Mouse (Mus musculus) right cerebral cortex, adult 2 months (tissue): ENCODE data around the gene Ccdc141.

ENCODE experiments used
- DNase-seq, 2 experiments: peaks; one replicate each; pipeline ENCODE4 v3.0.0; 2021 to 2022; ENCODE audit warnings: low spot score in 2 of 2

Gene Ccdc141

DNA sequence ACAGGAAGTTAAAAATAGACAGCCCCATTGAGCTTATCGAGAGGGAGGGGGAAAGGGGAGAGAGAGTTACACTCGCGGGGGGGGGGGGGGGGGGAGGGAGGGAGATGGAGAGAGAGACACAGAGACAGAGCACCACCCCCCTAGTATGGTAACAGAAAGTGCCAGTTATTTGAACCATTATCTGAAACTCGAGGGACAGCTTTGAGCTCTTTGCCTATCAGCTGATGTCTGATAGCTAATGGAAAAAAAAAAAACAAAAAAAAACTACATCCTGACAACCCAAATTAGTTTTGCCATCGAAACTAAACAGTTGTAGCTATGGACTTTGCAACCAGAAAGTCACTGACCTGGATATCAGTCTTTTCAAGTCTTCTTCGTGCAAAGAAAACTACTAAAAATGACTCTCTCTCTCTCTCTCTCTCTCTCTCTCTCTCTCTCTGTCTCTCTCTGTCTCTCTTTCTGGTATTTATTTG lies at the start of gene Ccdc141:
Gene Ccdc141, minus strand, starts transcription at position 4 of the 473 bp plus-strand sequence.
- DNase-seq = no peak

DNA sequence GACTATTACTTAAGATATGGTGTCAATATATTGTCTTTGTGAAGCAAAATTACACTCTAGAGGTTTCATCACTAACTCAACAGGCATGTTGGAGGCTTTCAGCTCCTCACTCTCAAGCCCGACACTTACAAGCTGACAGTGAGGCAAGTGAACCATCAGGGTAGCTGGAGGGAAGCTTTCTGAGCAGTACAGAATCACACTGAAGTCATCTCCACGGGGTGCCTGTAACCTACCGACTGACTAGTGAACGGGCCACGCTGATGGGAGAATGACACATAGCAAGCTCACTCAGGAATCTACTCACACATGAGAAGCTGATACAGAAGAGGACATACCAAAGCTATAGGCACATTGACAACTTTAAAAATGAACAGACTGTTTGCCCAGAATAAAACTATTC lies 42.4 kb upstream of the Ccdc141 start:
- no peak for DNase-seq

GRCm38 (mm10) chr2:77206951-77207350 lies 36.5 kb upstream of the Ccdc141 start:
- peak in 1 of 2 experiments; percentile 31 for DNase-seq

GRCm38 (mm10) chr2:77203916-77204315 lies 33.5 kb upstream of the Ccdc141 start:
- no peak for DNase-seq

GRCm38 (mm10) chr2:77201900-77202299 lies 31.5 kb upstream of the Ccdc141 start:
- no peak for DNase-seq

DNA sequence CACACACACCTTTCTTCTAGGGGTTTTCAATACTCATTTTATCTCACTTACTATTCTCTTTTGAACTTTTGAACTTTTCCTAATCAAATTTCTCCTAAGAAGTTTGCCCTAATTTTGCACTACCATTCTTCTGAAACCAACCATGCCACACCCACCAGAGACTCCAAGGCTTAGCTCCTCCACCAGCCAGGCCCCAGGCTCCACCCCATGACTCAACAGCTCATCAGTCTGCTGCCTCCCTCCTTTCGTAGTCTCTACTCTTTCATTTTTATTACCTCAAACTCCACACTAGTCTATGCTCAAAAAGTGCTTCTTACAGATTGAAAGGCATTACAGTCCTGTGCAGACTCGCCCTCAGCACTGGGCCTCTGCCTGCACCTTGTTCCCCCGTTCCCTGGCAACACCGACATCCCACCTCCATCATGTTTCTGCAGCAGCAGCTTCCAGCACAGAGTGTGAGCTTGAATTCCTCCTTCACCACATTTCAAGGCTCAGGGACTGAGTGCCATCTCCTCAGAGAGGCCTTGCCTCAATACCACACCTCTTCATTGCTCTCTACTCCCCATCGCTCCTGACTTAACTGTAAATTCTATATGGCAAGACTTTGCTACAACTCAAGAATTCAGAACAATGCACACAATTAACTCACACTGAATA lies 30.6 kb upstream of the Ccdc141 start:
- no peak for DNase-seq

DNA sequence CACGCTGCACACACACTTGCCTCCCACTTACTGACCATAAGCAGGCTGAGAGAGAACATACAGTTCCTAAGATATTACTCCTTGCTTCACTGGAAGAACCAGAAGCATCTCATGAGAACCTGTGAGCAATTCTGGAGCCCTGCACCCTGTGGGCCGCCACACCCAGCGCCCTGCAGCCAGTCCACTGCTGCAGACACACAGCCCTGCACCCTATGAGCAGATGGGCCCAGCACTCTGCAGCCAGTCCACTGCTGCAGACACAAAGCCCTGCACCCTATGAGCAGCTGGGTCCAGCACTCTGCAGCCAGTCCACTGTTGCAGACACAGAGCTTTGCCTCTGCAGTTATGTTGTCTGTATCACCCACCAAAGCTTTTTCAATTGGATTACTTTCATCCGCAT lies 29.9 kb upstream of the Ccdc141 start:
- no peak for DNase-seq

- no peak for DNase-seq
Observed at GRCm38 (mm10) chr2:77198246-77198645, 27.8 kb upstream of the Ccdc141 start.

DNA sequence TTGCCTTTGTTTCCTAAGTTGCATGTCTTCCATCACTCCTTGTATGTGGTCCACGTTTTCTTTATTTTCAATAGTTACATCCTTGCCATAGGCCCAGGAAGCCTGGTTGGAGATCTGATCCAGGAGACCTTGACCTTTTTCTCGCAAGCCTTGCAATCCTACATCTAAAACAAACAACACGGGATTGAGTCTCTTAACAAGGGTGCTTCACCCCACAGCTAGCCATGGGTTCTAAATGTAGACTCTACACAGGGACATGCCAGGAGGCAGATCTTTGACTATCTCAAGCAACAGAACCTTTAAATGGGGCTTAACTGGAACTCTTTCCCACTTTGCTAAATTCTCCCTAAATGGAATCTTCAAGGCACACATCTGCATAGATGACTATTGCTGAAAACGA lies 26.4 kb upstream of the Ccdc141 start:
- no peak for DNase-seq

DNA sequence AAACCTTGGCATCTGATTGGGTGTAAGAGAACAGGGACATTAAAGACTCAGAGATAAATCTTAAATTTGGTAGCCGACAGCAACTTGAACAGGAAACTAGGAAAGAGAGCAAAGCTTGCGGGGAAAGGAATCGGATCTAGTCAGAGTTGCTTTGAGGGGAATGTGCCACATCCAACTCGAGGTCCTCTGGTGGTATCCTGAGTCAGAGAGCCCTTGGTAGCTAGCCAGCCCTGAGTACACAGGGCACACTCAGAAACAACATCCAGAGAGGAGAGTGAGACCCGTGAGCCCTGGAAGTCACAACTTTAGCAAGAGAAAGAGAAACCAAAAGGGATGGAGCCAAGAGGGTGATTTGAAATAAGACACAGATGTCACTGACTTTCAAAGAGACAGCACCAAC lies 24.6 kb upstream of the Ccdc141 start:
- DNase-seq = no peak

GRCm38 (mm10) chr2:77191811-77192210 lies 21.4 kb upstream of the Ccdc141 start:
- DNase-seq = no peak

- DNase-seq = no peak
Observed at GRCm38 (mm10) chr2:77190891-77191290, 20.5 kb upstream of the Ccdc141 start.

DNA sequence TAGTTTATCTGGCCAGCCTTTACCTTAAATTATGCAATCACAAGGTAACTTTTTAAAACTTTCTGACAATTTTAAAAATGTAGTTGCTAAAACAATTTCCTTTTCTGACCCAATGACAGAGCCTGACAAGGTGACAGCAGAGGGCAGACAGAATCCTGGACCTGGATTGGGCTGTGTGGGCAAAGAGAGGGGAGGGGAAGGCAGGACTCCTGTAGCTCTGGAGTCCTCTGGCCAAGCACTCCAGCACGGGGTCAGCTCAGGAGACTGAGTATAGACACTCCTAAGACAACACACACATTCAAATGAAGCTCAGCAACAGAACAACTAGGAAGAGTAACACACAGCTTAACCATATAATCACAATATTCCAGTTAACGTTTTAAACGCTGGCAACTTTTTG lies 19.9 kb upstream of the Ccdc141 start:
- DNase-seq = no peak

DNA sequence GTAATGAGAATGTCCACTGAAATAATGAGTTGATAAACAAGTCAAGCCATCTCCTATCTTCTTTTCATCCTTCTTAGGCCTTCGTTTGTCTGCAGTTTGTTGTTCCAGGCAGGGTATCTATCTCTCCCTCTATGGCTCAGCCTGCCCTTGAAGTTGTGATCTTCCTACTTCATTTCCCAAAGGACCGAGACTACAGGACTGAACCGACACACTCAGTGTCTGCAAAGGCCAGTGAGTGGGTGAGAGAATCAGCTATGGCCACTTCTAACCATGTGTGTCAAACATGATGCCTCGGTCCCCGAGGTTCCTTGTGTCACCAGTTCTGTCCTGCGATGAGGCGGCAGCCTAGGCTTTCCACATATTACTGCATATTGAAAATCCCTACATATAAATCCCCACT lies 19.2 kb upstream of the Ccdc141 start:
- DNase-seq = no peak

GRCm38 (mm10) chr2:77187501-77187900 lies 17.1 kb upstream of the Ccdc141 start:
- DNase-seq = no peak

DNA sequence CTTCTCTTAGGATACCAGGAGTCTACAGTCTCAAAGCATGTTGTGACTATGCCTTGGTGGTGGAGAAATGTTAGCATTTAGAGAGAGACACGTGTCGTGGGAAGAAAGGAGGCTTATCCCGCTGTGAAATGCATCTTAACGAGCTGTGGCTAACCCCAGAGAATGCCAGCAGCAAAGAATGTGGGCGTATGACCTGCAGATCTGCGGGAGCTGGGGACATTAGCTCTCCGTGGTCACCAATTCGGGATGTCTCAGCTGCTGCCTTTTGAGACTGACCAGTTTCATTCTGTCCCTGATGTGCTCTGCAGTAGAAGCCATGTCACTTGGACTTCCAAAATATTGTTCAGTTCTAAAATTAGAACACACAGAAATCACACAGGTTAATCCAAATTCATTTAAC lies 16.5 kb upstream of the Ccdc141 start:
- DNase-seq = no peak

DNA sequence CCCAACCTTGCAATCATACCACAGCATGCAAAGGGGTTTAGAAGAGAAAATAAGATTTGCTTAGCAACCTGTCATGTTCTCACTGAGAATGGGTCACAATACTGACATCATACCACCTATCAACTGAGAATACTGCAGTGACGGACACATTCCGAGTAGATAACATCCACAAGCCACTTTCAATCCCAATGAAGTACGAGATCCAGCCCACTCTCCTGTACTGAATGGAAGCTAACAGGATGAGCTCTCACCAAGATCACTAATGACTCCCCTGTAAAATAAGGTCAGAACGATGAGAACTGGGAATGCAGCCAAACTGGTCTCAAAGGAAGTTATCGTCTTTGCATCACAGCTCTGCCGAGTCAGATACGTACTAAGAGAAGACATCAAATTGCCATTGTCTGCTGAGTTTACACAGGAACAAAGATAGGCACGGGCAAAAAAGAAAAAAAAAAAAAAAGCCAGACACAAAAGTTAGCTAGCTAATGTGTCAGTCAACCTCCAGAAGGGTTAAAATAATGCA lies 13.7 kb upstream of the Ccdc141 start:
- no peak for DNase-seq

DNA sequence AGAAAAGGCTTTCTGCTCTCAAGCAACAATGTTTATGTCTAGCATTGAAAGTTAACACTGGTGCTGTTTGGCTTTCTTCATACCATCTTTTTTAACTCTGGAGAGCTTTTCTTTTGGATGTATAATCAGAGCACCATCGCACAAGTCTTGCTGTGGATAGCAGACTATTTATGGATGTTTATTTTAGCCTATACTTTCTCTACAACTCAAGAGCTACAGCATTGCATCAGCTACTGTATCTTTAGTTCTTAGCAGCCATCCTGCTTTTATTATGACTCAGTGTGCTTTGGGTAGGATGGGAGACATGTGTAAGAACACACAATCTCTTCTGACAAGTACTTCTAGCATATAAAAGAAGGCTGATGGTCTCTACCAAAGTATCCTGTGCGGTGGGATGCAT lies 13.2 kb upstream of the Ccdc141 start:
- peak in 1 of 2 experiments; percentile 19 for DNase-seq

- no peak for DNase-seq
Observed at GRCm38 (mm10) chr2:77182996-77183380, 12.6 kb upstream of the Ccdc141 start.

- no peak for DNase-seq
Observed at GRCm38 (mm10) chr2:77182271-77182995, 12.0 kb upstream of the Ccdc141 start.

DNA sequence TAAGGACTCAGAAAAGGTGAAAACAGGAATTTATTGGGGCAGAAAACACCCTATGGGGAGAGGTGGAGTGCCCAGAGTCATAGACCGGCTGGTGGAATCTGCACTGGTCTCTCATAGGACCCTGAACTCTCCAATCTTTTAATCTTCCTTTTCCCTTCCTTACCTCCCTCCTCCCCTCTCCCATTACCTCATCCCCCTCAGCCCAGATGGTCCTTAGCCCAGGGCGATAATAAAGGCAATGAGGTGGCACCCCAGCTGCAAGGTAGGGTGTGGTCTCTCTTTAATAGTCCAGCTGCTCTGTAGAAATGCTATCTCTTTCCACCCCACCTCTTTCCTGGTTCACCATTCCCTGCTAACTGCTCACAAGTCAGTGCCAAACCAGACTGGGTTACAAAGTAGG lies 7.0 kb upstream of the Ccdc141 start:
- DNase-seq = no peak

GRCm38 (mm10) chr2:77176413-77176812 lies 6.0 kb upstream of the Ccdc141 start:
- DNase-seq = no peak

DNA sequence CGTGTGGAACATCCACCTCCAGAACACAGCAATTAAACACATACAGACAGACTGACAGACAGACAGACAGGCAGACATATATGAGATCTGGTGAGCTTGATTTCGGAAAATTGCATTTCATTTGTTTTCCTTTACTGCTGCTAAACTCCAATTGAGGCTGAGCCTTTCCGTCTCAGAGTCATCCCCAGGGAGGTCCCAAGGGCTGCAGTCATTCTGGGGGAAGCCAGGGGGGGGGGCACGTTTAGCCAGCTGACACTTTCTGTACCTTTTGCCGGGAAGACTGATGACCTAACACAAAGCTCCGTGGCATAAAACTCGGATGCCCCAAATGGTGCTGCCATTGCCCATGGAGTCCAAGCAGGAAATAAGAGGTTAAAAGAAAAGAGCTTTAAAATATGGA lies 5.0 kb upstream of the Ccdc141 start:
- no peak for DNase-seq
